Mouse (Mus musculus) yolk sac, embryonic 10.5 days (tissue): ENCODE results near the gene Rabgap1l.

ENCODE experiments used
- DNase-seq: peaks from one replicate; pipeline ENCODE4 v3.0.0-alpha.2; 2017; ENCODE audit warnings: low spot score

Rabgap1l gene

GRCm38 (mm10) chr1:160312658-160313057 lies 480.4 kb downstream of the Rabgap1l start:
- no peak for DNase-seq

- DNase-seq = no peak
These were observed 481.1 kb downstream of the Rabgap1l start for GRCm38 (mm10) chr1:160311861-160312260.

GRCm38 (mm10) chr1:160309951-160310350 lies 483.1 kb downstream of the Rabgap1l start:
- no peak for DNase-seq

- no peak for DNase-seq
These were observed 484.0 kb downstream of the Rabgap1l start for GRCm38 (mm10) chr1:160308996-160309395.

GRCm38 (mm10) chr1:160308498-160308897 lies 484.5 kb downstream of the Rabgap1l start:
- DNase-seq = no peak

GRCm38 (mm10) chr1:160306866-160307616 lies 486.0 kb downstream of the Rabgap1l start:
- no peak for DNase-seq

- no peak for DNase-seq
These were observed 486.7 kb downstream of the Rabgap1l start for GRCm38 (mm10) chr1:160306336-160306735.

- no peak for DNase-seq
These were observed 487.2 kb downstream of the Rabgap1l start for GRCm38 (mm10) chr1:160305826-160306225.

GRCm38 (mm10) chr1:160304969-160305498 lies 488.0 kb downstream of the Rabgap1l start:
- no peak for DNase-seq

GRCm38 (mm10) chr1:160302268-160302667 lies 490.7 kb downstream of the Rabgap1l start:
- DNase-seq = no peak

GRCm38 (mm10) chr1:160301156-160301555 lies 491.9 kb downstream of the Rabgap1l start:
- no peak for DNase-seq

GRCm38 (mm10) chr1:160300704-160301103 lies 492.3 kb downstream of the Rabgap1l start:
- DNase-seq = no peak

GRCm38 (mm10) chr1:160299979-160300378 lies 493.0 kb downstream of the Rabgap1l start:
- DNase-seq = no peak

GRCm38 (mm10) chr1:160298893-160299292 lies 494.1 kb downstream of the Rabgap1l start:
- no peak for DNase-seq

- DNase-seq = no peak
These were observed 495.3 kb downstream of the Rabgap1l start for GRCm38 (mm10) chr1:160297701-160298100.

- DNase-seq = no peak
These were observed 497.7 kb downstream of the Rabgap1l start for GRCm38 (mm10) chr1:160295323-160295722.

- no peak for DNase-seq
These were observed 499.5 kb downstream of the Rabgap1l start for GRCm38 (mm10) chr1:160293488-160293887.

- no peak for DNase-seq
These were observed 501.0 kb downstream of the Rabgap1l start for GRCm38 (mm10) chr1:160292058-160292457.

GRCm38 (mm10) chr1:160290242-160290641 lies 502.8 kb downstream of the Rabgap1l start:
- no peak for DNase-seq

GRCm38 (mm10) chr1:160287058-160287645 lies 505.9 kb downstream of the Rabgap1l start:
- DNase-seq = no peak

- DNase-seq = no peak
These were observed 506.5 kb downstream of the Rabgap1l start for GRCm38 (mm10) chr1:160286400-160287057.

GRCm38 (mm10) chr1:160284241-160284640 lies 508.8 kb downstream of the Rabgap1l start:
- DNase-seq = no peak
